Mouse (Mus musculus) CD4-positive, CD25-positive, alpha-beta regulatory T cell, adult 2 months (primary cell): ENCODE results near the gene Cfap206.

Experiments used
- DNase-seq: peaks from one replicate; pipeline ENCODE4 v3.0.0-alpha.2; 2012; ENCODE audit warnings: low read depth, low spot score

Gene Cfap206

GRCm38 (mm10) chr4:34673721-34674120 lies 56.3 kb downstream of the Cfap206 start:
- DNase-seq: no peak

GRCm38 (mm10) chr4:34667923-34668322 lies 62.1 kb downstream of the Cfap206 start:
- DNase-seq: no peak

GRCm38 (mm10) chr4:34661927-34662326 lies 68.1 kb downstream of the Cfap206 start:
- no peak for DNase-seq

DNA sequence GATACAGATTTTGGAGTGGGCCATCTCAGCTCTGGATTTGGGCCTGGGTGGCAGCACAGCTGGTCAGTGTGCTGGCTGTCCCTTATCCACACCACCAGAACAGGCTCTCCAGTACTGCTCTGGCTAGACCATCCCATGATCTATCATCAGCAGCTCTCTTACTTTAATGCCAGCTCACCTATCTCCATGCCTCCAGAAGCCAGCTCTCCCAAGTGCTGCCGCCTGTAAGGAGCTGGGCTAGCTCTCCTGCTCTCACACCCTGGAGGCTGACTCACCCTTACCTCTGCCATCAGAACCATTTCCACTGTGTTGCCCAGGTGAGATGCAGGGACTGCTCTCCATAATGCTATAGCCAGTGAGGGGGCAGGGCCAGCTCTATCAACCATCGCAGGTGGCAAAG lies 68.5 kb downstream of the Cfap206 start:
- no peak for DNase-seq

GRCm38 (mm10) chr4:34659012-34659411 lies 71.0 kb downstream of the Cfap206 start:
- DNase-seq: no peak

DNA sequence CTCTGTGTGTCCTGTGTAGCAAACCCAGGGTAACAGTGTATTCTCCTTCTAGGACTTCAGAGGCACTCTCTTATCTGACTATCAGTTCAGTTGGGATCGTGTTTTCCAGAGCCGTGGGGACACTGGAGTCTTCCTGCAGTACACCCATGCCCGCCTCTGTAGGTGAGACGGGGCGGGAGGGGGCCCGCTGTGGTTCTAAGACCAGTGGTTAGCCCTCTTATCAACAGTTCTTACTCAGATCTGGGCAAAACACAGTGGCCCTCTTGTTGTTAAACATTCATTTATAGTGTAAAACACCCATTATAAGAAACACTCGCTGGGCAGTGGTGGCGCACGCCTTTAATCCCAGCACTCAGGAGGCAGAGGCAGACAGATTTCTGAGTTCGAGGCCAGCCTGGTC lies 73.9 kb downstream of the Cfap206 start:
- DNase-seq: no peak

DNA sequence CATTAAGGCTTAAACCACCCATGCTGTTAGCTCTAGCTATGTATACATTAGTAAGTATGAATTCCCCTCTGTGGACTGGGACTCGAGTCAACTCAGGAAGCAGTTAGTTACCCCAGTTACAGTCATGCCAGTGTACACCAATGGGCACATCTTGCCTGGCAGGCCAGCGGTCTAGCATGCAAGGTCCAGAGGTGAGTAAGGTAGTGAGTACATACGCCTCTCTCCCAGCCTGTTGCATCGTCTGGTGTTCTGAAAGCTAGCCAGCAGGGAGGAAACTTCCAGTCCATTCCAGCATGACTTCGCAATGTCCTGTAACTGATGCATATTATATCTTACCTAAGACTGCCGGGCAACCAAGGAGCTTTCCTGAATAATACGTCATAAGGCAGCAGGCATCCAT lies 76.8 kb downstream of the Cfap206 start:
- DNase-seq: no peak

DNA sequence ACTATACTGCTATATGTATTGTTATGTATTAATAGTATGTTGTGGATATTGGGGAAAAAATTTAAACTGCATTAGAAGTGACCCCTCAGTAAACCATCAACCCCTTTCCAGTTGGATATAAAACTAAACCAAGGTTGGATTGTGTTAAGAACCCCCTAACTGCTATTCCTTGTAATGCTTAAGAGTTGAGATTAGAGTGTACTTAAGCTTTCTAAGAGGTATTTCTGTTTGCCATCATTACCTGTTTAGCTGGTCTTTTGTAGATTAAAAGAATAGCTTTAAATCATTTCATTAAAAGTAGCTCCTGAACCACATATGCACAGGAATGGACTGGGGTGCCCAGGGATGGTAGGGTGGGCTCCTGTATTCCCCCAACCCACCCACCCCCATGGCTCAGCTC lies 85.2 kb downstream of the Cfap206 start:
- DNase-seq: no peak

- no peak for DNase-seq
Observed at GRCm38 (mm10) chr4:34640731-34641130, 89.3 kb downstream of the Cfap206 start.

DNA sequence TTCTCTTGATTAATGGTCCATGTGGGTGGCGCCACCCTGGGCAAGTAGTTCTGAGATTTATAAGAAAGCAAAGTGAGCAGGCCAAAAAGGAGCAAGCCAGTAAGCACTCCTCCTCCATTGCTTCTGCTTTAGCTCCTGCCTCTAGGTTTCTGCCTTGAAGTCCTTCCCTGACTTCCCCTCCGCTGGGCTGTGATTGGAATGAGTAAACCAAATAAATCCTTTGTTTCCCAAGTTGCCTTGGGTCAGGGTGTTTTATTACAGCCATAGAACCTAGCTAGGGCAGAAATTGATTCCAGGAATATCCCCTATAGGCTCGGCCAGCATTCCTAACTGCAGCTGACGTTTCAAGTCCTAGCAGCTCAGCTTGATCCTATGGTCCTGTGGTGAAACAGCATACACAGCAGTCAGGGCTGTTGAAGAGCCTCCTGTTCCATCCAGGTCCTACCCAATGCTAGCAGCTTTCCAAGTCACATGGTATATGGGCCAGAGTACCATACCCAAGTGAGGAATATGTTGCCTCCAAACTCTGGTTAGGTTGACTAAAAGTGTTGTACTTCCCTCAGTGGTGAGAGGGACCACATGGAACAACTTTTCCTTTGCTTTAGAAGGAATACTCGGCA lies 90.2 kb downstream of the Cfap206 start:
- no peak for DNase-seq
